11 mouse cellular contexts compared by ENCODE assay signal in genomic region chr7:71472384-71473141, GRCm38 (mm10).
DNase-seq lines count a peak whose midpoint lies in the region; ATAC-seq and TF ChIP-seq lines count a peak whose summit lies in the region.
"Had no signal": no experiment of that assay in that cellular context is flagged by ENCODE, and none has a peak within 500 bp of the region (broad histone marks: within the 10 kb centered on the region; RNA-seq: fewer than 3 reads in every experiment).

No protein-coding gene starts in this region.

- peaks cover 18% of the 10 kb centered on the region for H3K4me1 ChIP-seq in hindbrain, embryonic 10.5 days (replicated peaks)
- H3K4me1 ChIP-seq in hindbrain, embryonic 13.5 days (replicated peaks): peaks cover 11% of the 10 kb centered on the region
- peaks cover 9% of the 10 kb centered on the region; the same call in 1 of the 2 replicates for H3K4me1 ChIP-seq in lung, postnatal 0 days (ENCODE audit: insufficient read depth, low read depth, low read length)
- peaks cover 36% of the 10 kb centered on the region for H3K4me1 ChIP-seq in limb, embryonic 10.5 days
- H3K4me1 ChIP-seq in stomach, embryonic 15.5 days: peaks cover 17% of the 10 kb centered on the region

- TF ChIP-seq CTCF in lung, postnatal 0 days (IDR thresholded peaks at IDR 0.05): no peak

- H3K9me3 ChIP-seq in hindbrain, embryonic 10.5 days: no peaks in the 10 kb centered on the region
- no peaks in the 10 kb centered on the region for H3K9me3 ChIP-seq in hindbrain, embryonic 13.5 days
- no peaks in the 10 kb centered on the region for H3K9me3 ChIP-seq in lung, postnatal 0 days (ENCODE audit: low read length)
- no peaks in the 10 kb centered on the region for H3K9me3 ChIP-seq in limb, embryonic 10.5 days (replicated peaks)
- H3K9me3 ChIP-seq in stomach, embryonic 15.5 days: no peaks in the 10 kb centered on the region

- H3K9ac ChIP-seq in hindbrain, embryonic 13.5 days: no peak overlapping the region
- H3K9ac ChIP-seq in lung, postnatal 0 days (replicated peaks; ENCODE audit: low read depth): no peak overlapping the region
- H3K9ac ChIP-seq in stomach, embryonic 15.5 days: no peak overlapping the region

- H3K36me3 ChIP-seq in hindbrain, embryonic 10.5 days: no peaks in the 10 kb centered on the region
- H3K36me3 ChIP-seq in hindbrain, embryonic 13.5 days: no peaks in the 10 kb centered on the region
- no peaks in the 10 kb centered on the region for H3K36me3 ChIP-seq in lung, postnatal 0 days (ENCODE audit: insufficient read depth, low read length)
- no peaks in the 10 kb centered on the region for H3K36me3 ChIP-seq in limb, embryonic 10.5 days
- no peaks in the 10 kb centered on the region for H3K36me3 ChIP-seq in stomach, embryonic 15.5 days
- H3K36me3 ChIP-seq: G1E had no signal

- 82% methylated on average over 12 of the region's 12 CpGs for WGBS in hindbrain, embryonic 10.5 days
- 76% methylated on average over 12 of the region's 12 CpGs for WGBS in hindbrain, embryonic 13.5 days
- WGBS in lung, postnatal 0 days: 32% methylated on average over 12 of the region's 12 CpGs
- WGBS in limb, embryonic 10.5 days: 54% methylated on average over 12 of the region's 12 CpGs
- WGBS in stomach, embryonic 15.5 days: 39% methylated on average over 12 of the region's 12 CpGs

- no peak overlapping the region for H3K4me3 ChIP-seq in hindbrain, embryonic 10.5 days
- H3K4me3 ChIP-seq in hindbrain, embryonic 13.5 days: no peak overlapping the region
- no peak overlapping the region for H3K4me3 ChIP-seq in lung, postnatal 0 days (ENCODE audit: low read depth, low read length)
- H3K4me3 ChIP-seq in limb, embryonic 10.5 days: 0 out of 2 replicates have a peak overlapping the region, but pooled peaks have one; percentile 14
- H3K4me3 ChIP-seq in stomach, embryonic 15.5 days (replicated peaks): no peak overlapping the region

- no peaks in the 10 kb centered on the region for H3K27me3 ChIP-seq in hindbrain, embryonic 10.5 days (ENCODE audit: insufficient read depth, poor library complexity, severe bottlenecking)
- no peaks in the 10 kb centered on the region for H3K27me3 ChIP-seq in hindbrain, embryonic 13.5 days
- no peaks in the 10 kb centered on the region for H3K27me3 ChIP-seq in lung, postnatal 0 days (replicated peaks; ENCODE audit: insufficient read depth, low read length)
- H3K27me3 ChIP-seq in limb, embryonic 10.5 days (ENCODE audit: low read depth, poor library complexity, severe bottlenecking): no peaks in the 10 kb centered on the region
- no peaks in the 10 kb centered on the region for H3K27me3 ChIP-seq in stomach, embryonic 15.5 days (replicated peaks)

- no peak for TF ChIP-seq EP300 in lung, postnatal 0 days (IDR thresholded peaks at IDR 0.05)

- H3K4me2 ChIP-seq in hindbrain, embryonic 13.5 days: no peak overlapping the region
- peak overlapping the region; percentile 6; the same call in 1 of the 2 replicates for H3K4me2 ChIP-seq in lung, postnatal 0 days (replicated peaks; ENCODE audit: low read depth, low read length)
- H3K4me2 ChIP-seq in stomach, embryonic 15.5 days: peak overlapping the region; percentile 30

- ATAC-seq in hindbrain, embryonic 13.5 days (ENCODE audit: low FRiP score): no peak
- peak; percentile 34 for ATAC-seq in lung, postnatal 0 days
- no peak for ATAC-seq in stomach, embryonic 15.5 days (ENCODE audit: insufficient read depth, low FRiP score, low read depth)

- H3K27ac ChIP-seq in hindbrain, embryonic 10.5 days: peak overlapping the region; percentile 23; the same call in 1 of the 2 replicates
- no peak overlapping the region for H3K27ac ChIP-seq in hindbrain, embryonic 13.5 days
- peak overlapping the region; percentile 60 for H3K27ac ChIP-seq in lung, postnatal 0 days (ENCODE audit: low read length)
- peak overlapping the region; percentile 64; the same call in 1 of the 2 replicates for H3K27ac ChIP-seq in limb, embryonic 10.5 days
- H3K27ac ChIP-seq in stomach, embryonic 15.5 days: peak overlapping the region; percentile 80
- H3K27ac ChIP-seq: macrophage had no signal

- no peak for DNase-seq in hindbrain, embryonic 10.5 days (ENCODE audit: low spot score)
- no peak for DNase-seq in lung, postnatal 0 days (ENCODE audit: low spot score)
- DNase-seq in lung, postnatal 25 days (ENCODE audit: low spot score): no peak
- DNase-seq in limb, embryonic 10.5 days (ENCODE audit: low spot score): no peak
- DNase-seq in ovary, postnatal 36 days (ENCODE audit: low spot score): no peak
- DNase-seq in urinary bladder, postnatal 10 days (ENCODE audit: low spot score): no peak
- DNase-seq: thymus, postnatal 36 days had no signal
